Mouse (Mus musculus) heart, embryonic 13.5 days (tissue): Measurements from ENCODE around the gene 3830406C13Rik. TPM values are rescaled to one million over a fixed set of nuclear protein-coding genes. Genes with fewer than 3 reads are reported as not detected.
A peak's percentile ranks its signal among the peaks of the same experiment; 100 is the strongest.

ENCODE experiments used
- ATAC-seq: fragments of 200-750 bp; cut with Nextera tagmentation; 2 replicates; pipeline ENCODE4 v1.8.0; 2017; ENCODE audit warnings: moderate TSS enrichment; ENCODE audit not compliant: insufficient number of reproducible peaks, low FRiP score, low TSS enrichment; ENCODE audit errors: extremely low read depth
- H3K27ac ChIP-seq: fragments of 300-500 bp; sonication (generic); replicated peaks from 2 replicates; pipeline ENCODE4 v1.5.1; 2015; ENCODE audit warnings: moderate library complexity, mild to moderate bottlenecking, inconsistent platforms
- H3K27me3 ChIP-seq: fragments of 300-500 bp; sonication (generic); replicated peaks from 2 replicates; pipeline ENCODE4 v1.6.1; 2015; ENCODE audit warnings: mild to moderate bottlenecking, inconsistent platforms
- H3K36me3 ChIP-seq: fragments of 300-500 bp; sonication (generic); 2 replicates; pipeline ENCODE4 v1.6.1; 2015; ENCODE audit warnings: mild to moderate bottlenecking, inconsistent platforms
- H3K4me1 ChIP-seq: fragments of 300-500 bp; sonication (generic); 2 replicates; pipeline ENCODE4 v1.6.1; 2015; ENCODE audit warnings: inconsistent platforms
- H3K4me2 ChIP-seq: fragments of 300-500 bp; sonication (generic); 2 replicates; pipeline ENCODE4 v1.6.1; 2015; ENCODE audit warnings: inconsistent platforms, mild to moderate bottlenecking, moderate library complexity
- H3K4me3 ChIP-seq: fragments of 300-500 bp; sonication (generic); 2 replicates; pipeline ENCODE4 v1.5.1; 2015; ENCODE audit warnings: moderate library complexity, mild to moderate bottlenecking, inconsistent platforms
- H3K9ac ChIP-seq: fragments of 300-500 bp; sonication (generic); 2 replicates; pipeline ENCODE4 v1.6.1; 2015; ENCODE audit warnings: inconsistent platforms, mild to moderate bottlenecking, moderate library complexity
- H3K9me3 ChIP-seq: fragments of 300-500 bp; sonication (generic); 2 replicates; pipeline ENCODE4 v1.6.1; 2016; ENCODE audit warnings: inconsistent platforms
- WGBS: fragments of 180-500 bp; shearing (Covaris S2); methylation state at CpG from one replicate; pipeline ENCODE4 v1.1.7; 2015; ENCODE audit warnings: mixed read lengths; 5-methylcytosine and 5-hydroxymethylcytosine counted together
- polyA plus RNA-seq: library from polyadenylated mRNA; unstranded; fragments of >200 nt; fragmentation: Nextera tagmentation; extraction: Ambion mirVana; gene quantifications from 2 replicates; pipeline ENCODE4 v1.2.1, GENCODE M21; 2015

3830406C13Rik gene
- polyA plus RNA-seq, 1 experiment from 2014 or later, result 23.8 TPM

GRCm38 (mm10) chr14:12344061-12344745 is 60.2 kb downstream of the 3830406C13Rik start:
- H3K9ac ChIP-seq, result no peak overlapping the region
- no peak overlapping the region for H3K27ac ChIP-seq
- peaks cover 100% of the 10 kb centered on the region for H3K27me3 ChIP-seq
- H3K9me3 ChIP-seq, result no peaks in the 10 kb centered on the region
- peak overlapping the region; percentile 46 for H3K4me3 ChIP-seq
- no peaks in the 10 kb centered on the region for H3K36me3 ChIP-seq
- 3% methylated on average over 24 of the region's 24 CpGs for WGBS
- ATAC-seq, result no peak
- peak overlapping the region; percentile 65 for H3K4me2 ChIP-seq
- H3K4me1 ChIP-seq, result peaks cover 40% of the 10 kb centered on the region

- peaks cover 100% of the 10 kb centered on the region for H3K27me3 ChIP-seq
- peak overlapping the region; percentile 46 for H3K4me3 ChIP-seq
- under 1% methylated on average over 39 of the region's 39 CpGs for WGBS
- H3K36me3 ChIP-seq, result no peaks in the 10 kb centered on the region
- H3K4me2 ChIP-seq, result peak overlapping the region; percentile 65
- no peak for ATAC-seq
- H3K4me1 ChIP-seq, result peaks cover 40% of the 10 kb centered on the region
- H3K9me3 ChIP-seq, result no peaks in the 10 kb centered on the region
- no peak overlapping the region for H3K9ac ChIP-seq
- no peak overlapping the region for H3K27ac ChIP-seq
These were observed 60.8 kb downstream of the 3830406C13Rik start for GRCm38 (mm10) chr14:12344746-12345240.

- peaks cover 36% of the 10 kb centered on the region for H3K4me1 ChIP-seq
- under 1% methylated on average over 40 of the region's 40 CpGs for WGBS
- no peak for ATAC-seq
- no peaks in the 10 kb centered on the region for H3K9me3 ChIP-seq
- H3K36me3 ChIP-seq, result no peaks in the 10 kb centered on the region
- peak overlapping the region; percentile 46 for H3K4me3 ChIP-seq
- H3K27me3 ChIP-seq, result peaks cover 100% of the 10 kb centered on the region
- H3K4me2 ChIP-seq, result peak overlapping the region; percentile 65
- no peak overlapping the region for H3K9ac ChIP-seq
- H3K27ac ChIP-seq, result no peak overlapping the region
These were observed 61.4 kb downstream of the 3830406C13Rik start for GRCm38 (mm10) chr14:12345241-12345921.

GRCm38 (mm10) chr14:12346011-12346864 is 62.3 kb downstream of the 3830406C13Rik start:
- no peak for ATAC-seq
- Histone ChIP-seq H3K36me3 (no peaks in the 10 kb centered on the region), H3K9me3 (no peaks in the 10 kb centered on the region), H3K4me2 (peak overlapping the region; percentile 65), H3K4me3 (peak overlapping the region; percentile 46), H3K9ac (0 out of 2 replicates have a peak overlapping the region, but pooled peaks have one; percentile 2), H3K27ac (no peak overlapping the region), H3K27me3 (peaks cover 100% of the 10 kb centered on the region), H3K4me1 (peaks cover 30% of the 10 kb centered on the region)
- WGBS, result under 1% methylated on average over 50 of the region's 50 CpGs

GRCm38 (mm10) chr14:12346865-12347600 is 63.1 kb downstream of the 3830406C13Rik start:
- Histone ChIP-seq H3K4me1 (peaks cover 27% of the 10 kb centered on the region), H3K9ac (no peak overlapping the region), H3K4me2 (peak overlapping the region; percentile 65), H3K4me3 (peak overlapping the region; percentile 46), H3K9me3 (no peaks in the 10 kb centered on the region), H3K27ac (no peak overlapping the region), H3K36me3 (no peaks in the 10 kb centered on the region), H3K27me3 (peaks cover 100% of the 10 kb centered on the region)
- 3% methylated on average over 26 of the region's 26 CpGs for whole genome bisulfite sequencing
- ATAC-seq, result no peak

GRCm38 (mm10) chr14:12348089-12348488 is 64.1 kb downstream of the 3830406C13Rik start, which contains the start of gene Fezf2:
TSS of gene Fezf2 (minus strand) at chr14:12348189.
- no peak within 1 kb of the TSS for H3K9ac ChIP-seq
- H3K4me1 ChIP-seq, result peaks cover 27% of the 10 kb centered on the region
- H3K9me3 ChIP-seq, result no peaks in the 10 kb centered on the region
- H3K4me2 ChIP-seq, result peak within 1 kb of the TSS; percentile 65; the same call in 1 of the 2 replicates
- no peaks in the 10 kb centered on the region for H3K36me3 ChIP-seq
- peaks cover 99% of the 10 kb centered on the region for H3K27me3 ChIP-seq
- H3K4me3 ChIP-seq, result 0 out of 2 replicates have a peak within 1 kb of the TSS, but pooled peaks have one; percentile 46
- no peak within 1 kb of the TSS for H3K27ac ChIP-seq
- WGBS, result 0% methylated on average over 2 of the region's 2 CpGs
- no peak for ATAC-seq

- no peak overlapping the region for H3K4me3 ChIP-seq
- no peak overlapping the region for H3K9ac ChIP-seq
- 10% methylated on average over 15 of the region's 15 CpGs for WGBS
- no peak overlapping the region for H3K4me2 ChIP-seq
- no peak overlapping the region for H3K27ac ChIP-seq
- peaks cover 25% of the 10 kb centered on the region for H3K4me1 ChIP-seq
- H3K27me3 ChIP-seq, result peaks cover 99% of the 10 kb centered on the region
- H3K36me3 ChIP-seq, result no peaks in the 10 kb centered on the region
- 0 out of 2 replicates have a peak, but pooled peaks have one; percentile 50 for ATAC-seq
- H3K9me3 ChIP-seq, result no peaks in the 10 kb centered on the region
These were observed 65.5 kb downstream of the 3830406C13Rik start for GRCm38 (mm10) chr14:12349334-12350090.

- no peak for ATAC-seq
- Histone ChIP-seq H3K27me3 (peaks cover 96% of the 10 kb centered on the region), H3K27ac (no peak overlapping the region), H3K4me2 (no peak overlapping the region), H3K4me3 (no peak overlapping the region), H3K4me1 (peaks cover 16% of the 10 kb centered on the region), H3K36me3 (no peaks in the 10 kb centered on the region), H3K9me3 (no peaks in the 10 kb centered on the region), H3K9ac (no peak overlapping the region)
- 7% methylated on average over 16 of the region's 16 CpGs for WGBS
These were observed 66.4 kb downstream of the 3830406C13Rik start for GRCm38 (mm10) chr14:12350271-12350916.
